Mouse (Mus musculus): ENCODE results near the gene Olfr239. TPM values are rescaled to one million over a fixed set of nuclear protein-coding genes. Genes with fewer than 3 reads are reported as not detected.
"Not testable (repeated sequence)": the region's sequence is repeated elsewhere in the genome, so short reads cannot be mapped to it uniquely, and the experiment has no call there.

Gene Olfr239
- not detected for total RNA-seq (2021)
- long read RNA-seq, experiment 1 = 0 reads
- long read RNA-seq, experiment 2 = 0 reads

DNA sequence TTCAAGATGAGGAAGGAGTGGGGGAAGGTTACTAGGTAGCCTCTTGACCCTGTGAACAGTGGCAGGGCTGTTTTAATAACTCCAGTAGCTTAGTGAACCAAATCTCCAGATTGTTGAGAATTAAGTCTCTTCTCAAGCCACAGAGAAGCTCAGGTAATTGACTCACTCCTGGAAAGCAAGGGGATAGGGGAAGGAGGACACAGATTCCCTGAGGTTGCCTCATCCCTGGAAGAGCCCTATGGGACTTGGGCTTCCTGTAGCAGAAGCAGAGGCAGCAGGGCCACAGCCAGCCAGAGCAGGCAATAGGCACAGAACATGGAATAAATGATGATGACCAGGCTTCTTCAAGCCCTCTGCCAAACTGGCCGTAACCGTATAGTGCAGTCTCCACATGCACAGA is at the start of gene Olfr239:
Gene Olfr239 (plus strand): TSS at position 301 of the 400 bp plus-strand sequence.
- not testable (repeated sequence) for DNase-seq

- not testable (repeated sequence) for DNase-seq
Observed at GRCm38 (mm10) chr17:33168147-33168546, 23.0 kb upstream of the Olfr239 start, which contains the start of gene Olfr55. Gene Olfr55 (plus strand): TSS chr17:33168447.

GRCm38 (mm10) chr17:33221590-33221989 is 30.5 kb downstream of the Olfr239 start, which contains the start of gene Olfr1564:
Gene Olfr1564 (minus strand): TSS chr17:33221690.
- no peak for DNase-seq

DNA sequence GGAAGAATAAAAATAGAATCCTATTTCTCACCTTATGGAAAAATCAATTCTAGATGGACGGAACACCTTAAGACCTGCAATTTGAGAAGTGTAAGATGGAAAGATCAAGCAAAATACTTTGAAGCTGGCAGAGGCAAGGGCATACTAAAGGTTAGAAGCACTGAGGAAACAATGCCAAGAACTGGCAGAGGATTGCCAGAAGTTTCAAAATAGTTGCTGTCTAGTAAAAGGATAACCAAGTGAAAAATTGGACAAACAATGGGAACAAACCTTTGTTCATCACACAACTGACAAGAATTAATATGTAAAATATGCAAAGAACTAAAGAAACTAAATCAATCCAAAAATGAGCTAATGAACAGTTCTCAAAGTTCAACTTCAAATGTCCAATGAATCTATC is 45.5 kb downstream of the Olfr239 start:
- DNase-seq = not testable (repeated sequence)

Other genes starting within 250 kb of the Olfr239 start
- 10 to 100 TPM; 58.3 to 67.2 TPM for gene Cyp4f13, start 243.9 kb upstream of the Olfr239 start, total RNA-seq (2021)
- gene Zfp472, start 225.5 kb upstream of the Olfr239 start, total RNA-seq (2021) = 1 to 10 TPM; 4.5 to 6.6 TPM
- 10 to 100 TPM in 1 of 2 experiments, 1 to 10 TPM in 1; 9.6 to 10.7 TPM for gene Zfp952, start 198.2 kb upstream of the Olfr239 start, total RNA-seq (2021)
- 1 to 10 TPM; 5.8 to 5.9 TPM for gene Zfp763, start 157.9 kb upstream of the Olfr239 start, total RNA-seq (2021)
- not detected for gene 4921501E09Rik, start 123.2 kb upstream of the Olfr239 start, total RNA-seq (2021)
- gene Zfp563, start 102.0 kb upstream of the Olfr239 start, total RNA-seq (2021) = 1 to 10 TPM; 7.4 to 8.9 TPM
- not detected for gene Morc2b, start 51.6 kb upstream of the Olfr239 start, total RNA-seq (2021)
- gene Olfr55, start 22.9 kb upstream of the Olfr239 start, total RNA-seq (2021) = not detected
- not detected for gene Olfr1564, start 30.4 kb downstream of the Olfr239 start, total RNA-seq (2021)
- gene Zfp955a, start 63.8 kb downstream of the Olfr239 start, total RNA-seq (2021) = 1 to 10 TPM; 5.7 to 8.6 TPM
- under 1 TPM in 1 of 2 experiments, not detected in 1; 0.03 TPM for gene Olfr63, start 73.4 kb downstream of the Olfr239 start, total RNA-seq (2021)
- 10 to 100 TPM in 1 of 2 experiments, 1 to 10 TPM in 1; 8.0 to 10.2 TPM for gene Zfp955b, start 98.2 kb downstream of the Olfr239 start, total RNA-seq (2021)
- 1 to 10 TPM; 7.0 to 8.9 TPM for gene Zfp81, start 167.6 kb downstream of the Olfr239 start, total RNA-seq (2021)
- 1 to 10 TPM; 6.0 to 8.8 TPM for gene Zfp101, start 203.3 kb downstream of the Olfr239 start, total RNA-seq (2021)
- under 1 TPM in 1 of 2 experiments, not detected in 1; 0.20 TPM for gene Actl9, start 241.6 kb downstream of the Olfr239 start, total RNA-seq (2021)

Measured in adrenal gland, postnatal 36 days (tissue).